Mouse (Mus musculus) intestine, postnatal 0 days (tissue): ENCODE measurements around the gene Ptpn1. TPM values are rescaled to one million over a fixed set of nuclear protein-coding genes. Genes with fewer than 3 reads are reported as not detected.
A peak's percentile ranks its signal among the peaks of the same experiment; 100 is the strongest.

ENCODE experiments used
- ATAC-seq: fragments of 200-750 bp; cut with Nextera tagmentation; 2 replicates; pipeline ENCODE4 v1.8.0; 2017; ENCODE audit warnings: mild to moderate bottlenecking, moderate TSS enrichment, moderate library complexity
- H3K27ac ChIP-seq: fragments of 300-500 bp; sonication (generic); 2 replicates; pipeline ENCODE4 v1.5.1; 2014; ENCODE audit warnings: mild to moderate bottlenecking, low read depth, low read length, moderate library complexity
- H3K27me3 ChIP-seq: fragments of 300-500 bp; sonication (generic); replicated peaks from 2 replicates; pipeline ENCODE4 v1.6.1; 2014; ENCODE audit warnings: low read length, mixed read lengths; ENCODE audit not compliant: control insufficient read depth, insufficient read depth
- H3K36me3 ChIP-seq: fragments of 300-500 bp; sonication (generic); 2 replicates; pipeline ENCODE4 v1.6.1; 2014; ENCODE audit warnings: mild to moderate bottlenecking, moderate library complexity; ENCODE audit not compliant: control insufficient read depth, insufficient read depth
- H3K4me1 ChIP-seq: fragments of 300-500 bp; sonication (generic); replicated peaks from 2 replicates; pipeline ENCODE4 v1.6.1; 2014; ENCODE audit warnings: antibody characterized with exemption, low read length, mixed read lengths; ENCODE audit not compliant: control insufficient read depth, insufficient read depth
- H3K4me2 ChIP-seq: fragments of 300-500 bp; sonication (generic); replicated peaks from 2 replicates; pipeline ENCODE4 v1.6.1; 2014; ENCODE audit warnings: low read depth, mild to moderate bottlenecking, moderate library complexity
- H3K4me3 ChIP-seq: fragments of 300-500 bp; sonication (generic); 2 replicates; pipeline ENCODE4 v1.5.1; 2014; ENCODE audit warnings: low read depth, low read length
- H3K9ac ChIP-seq: fragments of 300-500 bp; sonication (generic); 2 replicates; pipeline ENCODE4 v1.6.1; 2014; ENCODE audit warnings: mild to moderate bottlenecking, low read depth, low read length
- H3K9me3 ChIP-seq: fragments of 300-500 bp; sonication (generic); 2 replicates; pipeline ENCODE4 v1.6.1; 2016; ENCODE audit warnings: mixed run types; ENCODE audit not compliant: control insufficient read depth
- CTCF ChIP-seq: sonication (generic); IDR thresholded peaks from 2 replicates; pipeline ENCODE4 v1.5.1; 2016; ENCODE audit warnings: low read depth, mild to moderate bottlenecking, control low read depth, antibody characterized with exemption, moderate library complexity
- WGBS: fragments of 180-500 bp; shearing (Covaris S2); extraction: QIAGEN DNeasy Blood & Tissue Kit; methylation state at CpG from one replicate; pipeline ENCODE4 v1.1.7; 2014; 5-methylcytosine and 5-hydroxymethylcytosine counted together
- polyA plus RNA-seq: library from polyadenylated mRNA; unstranded; fragments of >200 nt; fragmentation: Nextera tagmentation; extraction: Ambion mirVana; gene quantifications from 2 replicates; pipeline ENCODE4 v1.2.1, GENCODE M21; 2015

Ptpn1 gene
- polyA plus RNA-seq, 1 experiment from 2014 or later = 30.5 TPM

GRCm38 (mm10) chr2:167953819-167954218 lies 22.0 kb downstream of the Ptpn1 start:
- Histone ChIP-seq H3K9ac (no peak overlapping the region), H3K9me3 (no peaks in the 10 kb centered on the region), H3K27me3 (no peaks in the 10 kb centered on the region), H3K27ac (no peak overlapping the region), H3K4me3 (no peak overlapping the region), H3K4me1 (no peaks in the 10 kb centered on the region), H3K4me2 (no peak overlapping the region), H3K36me3 (no peaks in the 10 kb centered on the region)
- ATAC-seq = no peak
- 69% methylated on average over 10 of the region's 10 CpGs for whole genome bisulfite sequencing
- no peak for TF ChIP-seq CTCF

GRCm38 (mm10) chr2:167954928-167955327 lies 23.1 kb downstream of the Ptpn1 start:
- Histone ChIP-seq H3K9ac (no peak overlapping the region), H3K27me3 (no peaks in the 10 kb centered on the region), H3K27ac (no peak overlapping the region), H3K36me3 (no peaks in the 10 kb centered on the region), H3K4me1 (no peaks in the 10 kb centered on the region), H3K4me3 (no peak overlapping the region), H3K4me2 (no peak overlapping the region), H3K9me3 (no peaks in the 10 kb centered on the region)
- WGBS = 74% methylated on average over 7 of the region's 7 CpGs
- no peak for ATAC-seq
- no peak for TF ChIP-seq CTCF

DNA sequence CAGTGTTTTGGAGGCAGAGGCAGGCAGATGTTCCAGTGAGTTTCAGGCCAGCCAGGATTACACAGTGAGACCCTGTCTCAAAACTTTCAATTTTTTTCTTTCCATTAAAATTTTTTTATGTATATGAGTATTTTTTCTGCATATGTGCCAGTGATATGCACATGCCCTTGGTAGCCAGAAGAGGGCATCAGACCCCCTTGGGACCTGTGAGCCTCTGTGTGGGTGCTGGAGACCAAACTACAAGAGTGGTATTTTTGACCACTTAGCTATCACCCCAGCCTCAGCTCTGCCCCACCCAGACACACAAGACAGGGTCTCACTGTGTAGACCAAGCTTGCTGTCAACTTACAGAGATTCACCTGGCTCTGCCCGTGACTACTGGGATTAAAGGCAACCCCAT lies 25.7 kb downstream of the Ptpn1 start:
- 91% methylated on average over 1 of the region's 1 CpGs for WGBS
- H3K9ac ChIP-seq = no peak overlapping the region
- H3K4me1 ChIP-seq = no peaks in the 10 kb centered on the region
- no peaks in the 10 kb centered on the region for H3K9me3 ChIP-seq
- H3K4me2 ChIP-seq = no peak overlapping the region
- ATAC-seq = no peak
- H3K27ac ChIP-seq = no peak overlapping the region
- no peaks in the 10 kb centered on the region for H3K27me3 ChIP-seq
- H3K4me3 ChIP-seq = no peak overlapping the region
- TF ChIP-seq CTCF = peak; percentile 57
- no peaks in the 10 kb centered on the region; the same call in 1 of the 2 replicates for H3K36me3 ChIP-seq

GRCm38 (mm10) chr2:167958082-167958788 lies 26.4 kb downstream of the Ptpn1 start:
- H3K4me2 ChIP-seq = no peak overlapping the region
- no peak for TF ChIP-seq CTCF
- WGBS = 25% methylated on average over 5 of the region's 5 CpGs
- no peaks in the 10 kb centered on the region for H3K27me3 ChIP-seq
- no peak overlapping the region for H3K9ac ChIP-seq
- ATAC-seq = no peak; the same call in 1 of the 2 replicates
- H3K4me3 ChIP-seq = no peak overlapping the region
- H3K36me3 ChIP-seq = no peaks in the 10 kb centered on the region; the same call in 1 of the 2 replicates
- 0 out of 2 replicates have a peak overlapping the region, but pooled peaks have one; percentile 50 for H3K27ac ChIP-seq
- H3K4me1 ChIP-seq = no peaks in the 10 kb centered on the region
- no peaks in the 10 kb centered on the region for H3K9me3 ChIP-seq

DNA sequence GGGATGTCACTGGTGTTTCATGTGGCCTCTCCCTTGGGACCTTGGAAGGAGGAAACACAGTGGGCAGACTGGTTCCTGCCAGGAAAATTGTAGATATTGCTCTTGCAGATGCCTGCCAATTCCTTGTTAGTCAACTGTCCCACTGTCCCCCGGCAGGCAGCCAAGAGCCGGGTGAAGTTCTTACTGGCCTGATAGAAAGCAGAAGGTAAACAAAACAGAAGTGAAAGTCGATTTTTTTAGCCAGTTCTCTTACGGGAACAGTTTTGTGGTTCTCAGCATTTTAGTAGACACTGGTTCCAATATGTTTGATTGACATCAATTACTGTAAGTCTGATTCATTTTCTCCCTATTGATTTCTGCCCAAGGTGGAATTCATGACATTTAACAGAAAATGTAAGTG lies 27.0 kb downstream of the Ptpn1 start:
- Histone ChIP-seq H3K4me2 (no peak overlapping the region), H3K4me3 (no peak overlapping the region), H3K27me3 (no peaks in the 10 kb centered on the region), H3K27ac (peak overlapping the region; percentile 50), H3K9ac (no peak overlapping the region), H3K36me3 (no peaks in the 10 kb centered on the region; the same call in 1 of the 2 replicates), H3K9me3 (no peaks in the 10 kb centered on the region), H3K4me1 (no peaks in the 10 kb centered on the region)
- TF ChIP-seq CTCF = no peak
- ATAC-seq = no peak
- 4% methylated on average over 4 of the region's 4 CpGs for WGBS

- H3K4me2 ChIP-seq = no peak overlapping the region
Measured at GRCm38 (mm10) chr2:167959384-167959911, 27.6 kb downstream of the Ptpn1 start.

More at GRCm38 (mm10) chr2:167959384-167959911, 27.6 kb downstream of the Ptpn1 start:
- Histone ChIP-seq H3K9ac (no peak overlapping the region), H3K27me3 (no peaks in the 10 kb centered on the region), H3K4me3 (no peak overlapping the region), H3K27ac (peak overlapping the region; percentile 50), H3K36me3 (no peaks in the 10 kb centered on the region; the same call in none of the 2 replicates), H3K4me1 (no peaks in the 10 kb centered on the region), H3K9me3 (no peaks in the 10 kb centered on the region)
- 37% methylated on average over 4 of the region's 4 CpGs for WGBS
- no peak for TF ChIP-seq CTCF
- ATAC-seq = peak; percentile 25; the same call in 1 of the 2 replicates
